ENCODE assay signal across 31 mouse cellular contexts in genomic region chr1:165099569-165099968, GRCm38 (mm10).
DNase-seq lines count a peak whose midpoint lies in the region; ATAC-seq and TF ChIP-seq lines count a peak whose summit lies in the region.
"Had no signal": no experiment of that assay in that cellular context is flagged by ENCODE, and none has a peak within 500 bp of the region (broad histone marks: within the 10 kb centered on the region; RNA-seq: fewer than 3 reads in every experiment).

No protein-coding gene starts in this region.

- DNase-seq in brain, embryonic 14.5 days (ENCODE audit: low read depth) = peak; percentile 50
- DNase-seq in forebrain, embryonic 14.5 days (ENCODE audit: low spot score) = peak; percentile 11
- DNase-seq in right cerebral cortex, postnatal 36 days (ENCODE audit: low spot score in 2 of 2) = no peak
- no peak for DNase-seq in lung, adult 18-20 months
- DNase-seq in cerebellum, postnatal 4 days (ENCODE audit: low spot score in 2 of 2) = no peak
- DNase-seq: adrenal gland, adult 2 months; adrenal gland, postnatal 36 days; B cell, adult 2 months; cerebellum, adult 2 months; cerebellum, postnatal 14 days; gastrocnemius, postnatal 25 days; heart, adult 11 months; heart, postnatal 36 days; kidney, adult 11 months; kidney, postnatal 14 days; lung, postnatal 36 days; thymus, postnatal 4 days had no signal

- no peaks in the 10 kb centered on the region for H3K9me3 ChIP-seq in forebrain, embryonic 14.5 days (replicated peaks; ENCODE audit: control insufficient read depth, low read length)
- H3K9me3 ChIP-seq in hindbrain, embryonic 13.5 days = no peaks in the 10 kb centered on the region
- H3K9me3 ChIP-seq in neural tube, embryonic 13.5 days = no peaks in the 10 kb centered on the region
- H3K9me3 ChIP-seq: embryonic facial prominence, embryonic 10.5 days; embryonic facial prominence, embryonic 15.5 days; heart, embryonic 10.5 days; heart, embryonic 15.5 days; limb, embryonic 13.5 days; megakaryocyte, embryonic 14.5 days; midbrain, embryonic 12.5 days had no signal

- H3K4me3 ChIP-seq in forebrain, embryonic 14.5 days (ENCODE audit: low read depth, low read length) = no peak overlapping the region
- H3K4me3 ChIP-seq in hindbrain, embryonic 13.5 days = no peak overlapping the region
- H3K4me3 ChIP-seq in neural tube, embryonic 13.5 days = no peak overlapping the region
- H3K4me3 ChIP-seq: embryonic facial prominence, embryonic 10.5 days; embryonic facial prominence, embryonic 15.5 days; heart, embryonic 10.5 days; heart, embryonic 15.5 days; limb, embryonic 13.5 days; megakaryocyte, embryonic 14.5 days; midbrain, embryonic 12.5 days; myocyte had no signal

- H3K9ac ChIP-seq in forebrain, embryonic 14.5 days (ENCODE audit: low read length) = no peak overlapping the region
- no peak overlapping the region for H3K9ac ChIP-seq in hindbrain, embryonic 13.5 days
- H3K9ac ChIP-seq in neural tube, embryonic 13.5 days = no peak overlapping the region
- H3K9ac ChIP-seq: embryonic facial prominence, embryonic 15.5 days; heart, embryonic 15.5 days; limb, embryonic 13.5 days; midbrain, embryonic 12.5 days had no signal

- TF ChIP-seq POLR2A in brain, embryonic 14.5 days (IDR thresholded peaks at IDR 0.05; ENCODE audit: borderline replicate concordance, extremely low read depth, insufficient read depth, insufficient read length, poor library complexity, severe bottlenecking) = no peak

- peak; percentile 57 for ATAC-seq in forebrain, embryonic 14.5 days
- ATAC-seq in hindbrain, embryonic 13.5 days (ENCODE audit: low FRiP score) = peak; percentile 34
- ATAC-seq in neural tube, embryonic 13.5 days (ENCODE audit: low read depth) = peak; percentile 66; the same call in 1 of the 2 replicates
- ATAC-seq: activated CD4-positive, CD25-positive, alpha-beta regulatory T cell, adult 4 months; inflammation-experienced regulatory T-cells, adult 6 months had no signal

- no peaks in the 10 kb centered on the region for H3K4me1 ChIP-seq in forebrain, embryonic 14.5 days (ENCODE audit: control insufficient read depth, insufficient read depth, low read length)
- H3K4me1 ChIP-seq in hindbrain, embryonic 13.5 days (replicated peaks) = peaks cover 15% of the 10 kb centered on the region; the same call in 1 of the 2 replicates
- peaks cover 8% of the 10 kb centered on the region; the same call in 1 of the 2 replicates for H3K4me1 ChIP-seq in neural tube, embryonic 13.5 days (replicated peaks)
- H3K4me1 ChIP-seq: limb, embryonic 13.5 days had no signal

- H3K27me3 ChIP-seq in forebrain, embryonic 14.5 days (replicated peaks; ENCODE audit: control insufficient read depth, insufficient read depth, low read length) = no peaks in the 10 kb centered on the region
- H3K27me3 ChIP-seq in hindbrain, embryonic 13.5 days = no peaks in the 10 kb centered on the region
- no peaks in the 10 kb centered on the region for H3K27me3 ChIP-seq in neural tube, embryonic 13.5 days
- H3K27me3 ChIP-seq: CH12.LX; embryonic facial prominence, embryonic 15.5 days; heart, embryonic 15.5 days; limb, embryonic 13.5 days; midbrain, embryonic 12.5 days had no signal

- no peak overlapping the region for H3K27ac ChIP-seq in forebrain, embryonic 14.5 days (ENCODE audit: low read depth, low read length)
- H3K27ac ChIP-seq in hindbrain, embryonic 13.5 days = no peak overlapping the region
- peak overlapping the region; percentile 24; the same call in 1 of the 2 replicates for H3K27ac ChIP-seq in neural tube, embryonic 13.5 days (replicated peaks)
- H3K27ac ChIP-seq: embryonic facial prominence, embryonic 10.5 days; embryonic facial prominence, embryonic 15.5 days; heart, embryonic 10.5 days; heart, embryonic 15.5 days; limb, embryonic 13.5 days; midbrain, embryonic 12.5 days had no signal

- H3K36me3 ChIP-seq in forebrain, embryonic 14.5 days (ENCODE audit: control insufficient read depth, insufficient read depth, low read length) = no peaks in the 10 kb centered on the region
- H3K36me3 ChIP-seq in hindbrain, embryonic 13.5 days = no peaks in the 10 kb centered on the region
- no peaks in the 10 kb centered on the region for H3K36me3 ChIP-seq in neural tube, embryonic 13.5 days
- H3K36me3 ChIP-seq: embryonic facial prominence, embryonic 10.5 days; embryonic facial prominence, embryonic 15.5 days; heart, embryonic 10.5 days; heart, embryonic 15.5 days; limb, embryonic 13.5 days; midbrain, embryonic 12.5 days had no signal

- H3K4me2 ChIP-seq in forebrain, embryonic 14.5 days (ENCODE audit: low read length) = no peak overlapping the region
- no peak overlapping the region for H3K4me2 ChIP-seq in hindbrain, embryonic 13.5 days
- H3K4me2 ChIP-seq in neural tube, embryonic 13.5 days = no peak overlapping the region
- H3K4me2 ChIP-seq: embryonic facial prominence, embryonic 15.5 days; heart, embryonic 15.5 days; limb, embryonic 13.5 days; liver, embryonic 11.5 days; midbrain, embryonic 12.5 days had no signal

- TF ChIP-seq CTCF in brain, embryonic 14.5 days (IDR thresholded peaks at IDR 0.05; ENCODE audit: borderline replicate concordance, extremely low read depth, insufficient read depth, insufficient read length) = no peak

Comparison
In these comparisons a context has a peak if more than half of its experiments do, and no peak if none do; other contexts are left out.
1. DNase-seq: peak in brain, embryonic 14.5 days (single experiment) and forebrain, embryonic 14.5 days (single experiment); none in right cerebral cortex, postnatal 36 days (0 of 2), lung, adult 18-20 months (0 of 2) and cerebellum, postnatal 4 days (0 of 2).
2. Peak in every context shown above with its lines, with median percentiles within 50 percentile points of each other: ATAC-seq.